ENCODE assay signal across 10 mouse cellular contexts in the genomic region with DNA sequence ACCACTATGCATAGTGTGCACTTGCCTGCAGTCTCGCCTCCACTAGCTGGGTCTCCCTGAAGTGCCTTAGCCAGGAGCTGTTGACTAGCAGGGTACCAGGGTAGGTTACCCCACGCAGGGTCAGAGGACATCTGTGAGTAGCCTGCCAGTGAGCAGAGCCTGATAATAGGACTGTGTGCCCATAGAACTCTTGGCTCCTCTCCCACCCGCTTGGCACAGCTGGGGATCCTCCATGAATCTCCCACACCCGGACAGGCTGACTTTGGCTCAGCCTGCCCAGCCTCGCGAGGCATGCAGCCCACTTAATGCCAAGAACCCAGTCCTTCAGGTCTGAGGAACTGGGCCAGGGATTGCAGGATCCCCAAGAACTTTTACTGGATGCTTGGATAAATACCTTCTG. TPM values are rescaled to one million over a fixed set of nuclear protein-coding genes. Genes with fewer than 3 reads are reported as not detected.
A peak's percentile ranks its signal among the peaks of the same experiment; 100 is the strongest.
DNase-seq lines count a peak whose midpoint lies in the region; ATAC-seq lines count a peak whose summit lies in the region.
"Had no signal": no experiment of that assay in that cellular context is flagged by ENCODE, and none has a peak within 500 bp of the region (broad histone marks: within the 10 kb centered on the region; RNA-seq: fewer than 3 reads in every experiment).

No protein-coding gene starts in this region.

- H3K9me3 ChIP-seq in neural tube, embryonic 14.5 days (ENCODE audit: control insufficient read depth, low read length) = no peaks in the 10 kb centered on the region
- no peaks in the 10 kb centered on the region for H3K9me3 ChIP-seq in neural tube, embryonic 15.5 days (replicated peaks)

- H3K27me3 ChIP-seq in neural tube, embryonic 14.5 days (ENCODE audit: control insufficient read depth, insufficient read depth, low read length) = no peaks in the 10 kb centered on the region
- H3K27me3 ChIP-seq in neural tube, embryonic 15.5 days (replicated peaks) = no peaks in the 10 kb centered on the region

- DNase-seq in gastrocnemius, postnatal 14 days = peak; percentile 29
- DNase-seq in gastrocnemius, adult 18-20 months (ENCODE audit: low spot score) = no peak
- peak; percentile 75 for DNase-seq in adipocyte (ENCODE audit: low spot score)
- DNase-seq in heart, postnatal 4 days = peak; percentile 78
- DNase-seq in thymus, postnatal 10 days (ENCODE audit: low spot score in 2 of 2) = no peak
- DNase-seq: kidney, postnatal 25 days; midbrain, embryonic 14.5 days had no signal

- H3K4me1 ChIP-seq in neural tube, embryonic 14.5 days (ENCODE audit: control insufficient read depth, insufficient read depth, low read length) = 0 out of 2 replicates have a peak, but pooled peaks cover 2% of the 10 kb centered on the region
- peaks cover 12% of the 10 kb centered on the region for H3K4me1 ChIP-seq in neural tube, embryonic 15.5 days

- H3K36me3 ChIP-seq in neural tube, embryonic 14.5 days (ENCODE audit: control insufficient read depth, insufficient read depth, low read length) = no peaks in the 10 kb centered on the region
- H3K36me3 ChIP-seq in neural tube, embryonic 15.5 days = no peaks in the 10 kb centered on the region

- no peak overlapping the region for H3K9ac ChIP-seq in neural tube, embryonic 14.5 days (replicated peaks; ENCODE audit: low read depth, low read length)
- H3K9ac ChIP-seq in neural tube, embryonic 15.5 days (replicated peaks) = no peak overlapping the region

- no peak overlapping the region for H3K27ac ChIP-seq in neural tube, embryonic 14.5 days (ENCODE audit: low read depth, low read length)
- H3K27ac ChIP-seq in neural tube, embryonic 15.5 days (replicated peaks) = no peak overlapping the region

- peak; percentile 68; the same call in 1 of the 2 replicates for ATAC-seq in neural tube, embryonic 14.5 days (ENCODE audit: low read depth)
- no peak for ATAC-seq in neural tube, embryonic 15.5 days (ENCODE audit: low FRiP score)
- ATAC-seq: activated CD4-positive, CD25-positive, alpha-beta regulatory T cell, adult 4 months had no signal

- no peak overlapping the region for H3K4me2 ChIP-seq in neural tube, embryonic 14.5 days (ENCODE audit: low read depth, low read length)
- no peak overlapping the region for H3K4me2 ChIP-seq in neural tube, embryonic 15.5 days

- intact Hi-C loops in gastrocnemius, postnatal 14 days (cut with DNase I; ENCODE audit: low total_unique reads) = loop anchor here (5.0 kb wide), 1 partner anchor 76 kb away; no protein-coding TSS in a partner anchor

- 61% methylated on average over 6 of the region's 6 CpGs for WGBS in neural tube, embryonic 14.5 days
- 52% methylated on average over 6 of the region's 6 CpGs for WGBS in neural tube, embryonic 15.5 days

- no peak overlapping the region for H3K4me3 ChIP-seq in neural tube, embryonic 14.5 days (ENCODE audit: low read depth, low read length)
- no peak overlapping the region for H3K4me3 ChIP-seq in neural tube, embryonic 15.5 days (replicated peaks)

RNA-seq across cellular contexts. Expression of gene Cbfa2t3, which starts 7.9 kb away (rescaled TPM):
- 10 to 100 TPM; 19.5 to 23.2 TPM for total RNA-seq in gastrocnemius, postnatal 14 days (2021)
- total RNA-seq in gastrocnemius, adult 18-20 months (2021) = 10 to 100 TPM; 16.1 to 25.9 TPM
- 23.5 and 23.9 TPM in 2 replicates for polyA plus RNA-seq in neural tube, embryonic 14.5 days (2014; fragmentation: Nextera tagmentation; extraction: Ambion mirVana)
- 14.4 and 16.8 TPM in 2 replicates for polyA plus RNA-seq in neural tube, embryonic 15.5 days (2015; fragmentation: Nextera tagmentation; extraction: Ambion mirVana)
- total RNA-seq in heart, postnatal 4 days (2021) = 10 to 100 TPM; 17.3 to 19.3 TPM

Comparison
In these comparisons a context has a peak if more than half of its experiments do, and no peak if none do; other contexts are left out.
1. DNase-seq: peak in gastrocnemius, postnatal 14 days (single experiment), adipocyte (single experiment) and heart, postnatal 4 days (single experiment); none in gastrocnemius, adult 18-20 months (single experiment) and thymus, postnatal 10 days (0 of 2).